Mouse (Mus musculus) neutrophil, adult 83 days (primary cell): Measurements from ENCODE around the gene Ccl3. TPM values are rescaled to one million over a fixed set of nuclear protein-coding genes. Genes with fewer than 3 reads are reported as not detected.

Experiments
- total RNA-seq, 2 experiments: library from RNA; stranded (reverse); gene quantifications; one replicate each; pipeline ENCODE4 v1.2.4; 2023

The Ccl3 gene
- total RNA-seq = 100 to 1,000 TPM in 1 of 2 experiments, 10 to 100 TPM in 1; 88.6 to 122 TPM

DNA sequence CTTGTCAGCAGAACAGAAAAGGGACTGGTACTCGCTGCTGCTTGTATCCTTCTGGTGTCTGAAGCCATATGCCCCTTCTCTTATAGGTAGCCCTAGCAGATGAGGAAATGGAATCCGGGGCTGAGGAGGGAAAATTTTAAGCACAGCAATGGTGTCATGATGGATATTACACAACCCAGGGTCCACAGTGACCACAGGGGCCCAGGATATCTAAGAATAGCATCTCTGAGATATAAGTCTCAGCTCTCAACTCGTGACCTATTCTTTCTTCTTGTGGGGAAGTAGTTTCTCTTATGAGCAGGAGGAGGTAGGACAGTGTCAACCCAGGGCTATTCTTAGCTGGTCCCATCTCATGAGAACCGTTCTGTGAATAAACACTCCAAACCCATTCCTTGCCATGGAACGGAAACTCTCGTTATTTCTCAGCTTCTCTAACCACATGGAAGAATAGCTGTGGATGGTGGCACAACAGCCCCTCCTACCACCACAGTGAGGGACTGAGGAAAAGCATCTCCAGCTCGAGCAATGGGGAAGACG lies at the start of gene Ccl3:
Ccl3 (minus strand) TSS at position 51 of the 537 bp plus-strand sequence.

DNA sequence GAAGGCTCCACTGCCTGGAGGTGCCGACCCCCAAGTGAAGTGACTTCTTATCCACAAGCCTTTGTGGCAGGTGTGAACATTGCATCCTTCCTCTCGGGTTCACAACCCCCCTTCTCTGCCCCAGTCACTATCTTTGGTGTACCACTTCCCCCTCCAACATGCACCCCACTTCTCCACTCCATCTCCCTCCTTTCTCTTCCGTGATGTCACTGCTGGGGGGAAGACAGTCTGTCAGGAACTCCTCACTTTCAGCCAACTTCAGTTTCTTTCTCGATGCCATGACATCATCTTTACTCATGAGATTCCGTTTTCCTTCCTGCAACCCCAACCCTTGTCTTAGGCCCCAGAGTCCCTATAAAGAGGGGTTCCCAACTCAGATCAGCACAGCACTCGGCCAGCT lies 13.0 kb upstream of the Ccl3 start, which contains the start of gene Ccl4:
Ccl4 (plus strand) TSS at position 381 of the 400 bp plus-strand sequence.

DNA sequence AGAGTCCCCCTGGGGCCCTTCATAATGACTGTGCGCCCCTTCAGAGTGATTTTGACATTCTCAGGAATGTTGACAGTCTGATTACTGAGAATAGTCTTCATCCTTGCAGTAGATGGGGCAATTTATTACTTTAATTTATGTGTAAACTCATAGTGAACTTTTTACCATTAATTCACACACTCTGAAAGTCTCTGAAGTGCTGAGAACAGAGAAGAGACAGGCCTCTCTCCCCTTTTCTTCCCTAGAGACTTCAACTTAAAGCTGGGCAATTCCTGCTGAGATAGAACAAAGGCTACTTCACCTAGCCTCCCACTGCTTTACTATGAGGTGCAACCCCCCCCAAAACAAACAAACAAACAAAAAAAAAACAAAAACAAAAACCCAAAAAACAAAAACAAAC lies 3.6 kb downstream of the Ccl3 start, which contains the start of gene Rpl9-ps1:
Rpl9-ps1 (minus strand) TSS at position 101 of the 400 bp plus-strand sequence.

Other genes with a start within 250 kb of the Ccl3 start
- under 1 TPM; 0.35 TPM for gene Rasl10b, start 240.2 kb downstream of the Ccl3 start, total RNA-seq
- under 1 TPM; 0.13 to 0.20 TPM for gene Gas2l2, start 219.9 kb downstream of the Ccl3 start, total RNA-seq
- gene 1700020L24Rik, start 211.7 kb downstream of the Ccl3 start, total RNA-seq = 10 to 100 TPM; 49.2 to 61.8 TPM
- 1 to 10 TPM; 2.5 TPM for gene Mmp28, start 186.3 kb downstream of the Ccl3 start, total RNA-seq
- 10 to 100 TPM; 74.2 to 85.4 TPM for gene Taf15, start 176.3 kb downstream of the Ccl3 start, total RNA-seq
- gene Heatr9, start 127.2 kb downstream of the Ccl3 start, total RNA-seq = not detected
- gene Ccl5, start 118.8 kb downstream of the Ccl3 start, total RNA-seq = 1 to 10 TPM in 1 of 2 experiments, under 1 TPM in 1; 0.99 to 2.0 TPM
- gene Ccl9, start 70.7 kb downstream of the Ccl3 start, total RNA-seq = 100 to 1,000 TPM; 149 to 171 TPM
- gene Ccl6, start 56.3 kb downstream of the Ccl3 start, total RNA-seq = 100 to 1,000 TPM; 752 to 851 TPM
- not detected for gene Rpl9-ps1, start 3.7 kb downstream of the Ccl3 start, total RNA-seq
- gene Ccl4, start 13.2 kb upstream of the Ccl3 start, total RNA-seq = 10 to 100 TPM; 17.5 to 20.5 TPM
- gene Wfdc17, start 54.6 kb upstream of the Ccl3 start, total RNA-seq = 10 to 100 TPM; 28.0 to 34.8 TPM
- 1 to 10 TPM in 1 of 2 experiments, not detected in 1; 1.5 TPM for gene Wfdc18, start 59.7 kb upstream of the Ccl3 start, total RNA-seq
- gene Wfdc21, start 97.6 kb upstream of the Ccl3 start, total RNA-seq = 100 to 1,000 TPM; 660 to 716 TPM
- 10 to 100 TPM; 29.5 to 38.3 TPM for gene Heatr6, start 104.3 kb upstream of the Ccl3 start, total RNA-seq
- gene Hnf1b, start 200.7 kb upstream of the Ccl3 start, total RNA-seq = under 1 TPM in 1 of 2 experiments, not detected in 1; 0.18 TPM